ENCODE assay signal across 28 mouse cellular contexts in genomic region chr3:51631971-51632370, GRCm38 (mm10). TPM values are rescaled to one million over a fixed set of nuclear protein-coding genes. Genes with fewer than 3 reads are reported as not detected.
"Had no signal": no experiment of that assay in that cellular context is flagged by ENCODE, and none has a peak within 500 bp of the region (broad histone marks: within the 10 kb centered on the region; RNA-seq: fewer than 3 reads in every experiment).

No protein-coding gene starts in this region.

- H3K27ac ChIP-seq: kidney, postnatal 0 days; layer of hippocampus, adult 2 months; limb, embryonic 10.5 days; limb, embryonic 13.5 days; liver, embryonic 12.5 days; liver, embryonic 15.5 days; lung, embryonic 15.5 days; midbrain, embryonic 10.5 days; midbrain, embryonic 13.5 days; neural tube, embryonic 12.5 days; neural tube, embryonic 15.5 days; stomach, postnatal 0 days had no signal

- DNase-seq: kidney, postnatal 25 days; layer of hippocampus, adult 9-11 months; liver; lung, adult 18-20 months; lung, postnatal 10 days; lung, postnatal 36 days; right cerebral cortex, adult 18-20 months; right cerebral cortex, postnatal 14 days; right cerebral cortex, postnatal 4 days; thymus, adult 2 months; thymus, postnatal 14 days; thymus, postnatal 4 days had no signal

- H3K4me3 ChIP-seq: layer of hippocampus, adult 2 months; limb, embryonic 10.5 days; limb, embryonic 13.5 days; liver, embryonic 12.5 days; liver, embryonic 15.5 days; lung, embryonic 15.5 days; megakaryocyte, embryonic 14.5 days; midbrain, embryonic 10.5 days; midbrain, embryonic 13.5 days; neural tube, embryonic 12.5 days; neural tube, embryonic 15.5 days had no signal

- H3K4me1 ChIP-seq: liver, embryonic 12.5 days; liver, embryonic 15.5 days; lung, embryonic 15.5 days; midbrain, embryonic 13.5 days; neural tube, embryonic 12.5 days; neural tube, embryonic 15.5 days had no signal

- ATAC-seq: liver, embryonic 12.5 days; midbrain, embryonic 13.5 days had no signal

- H3K9me3 ChIP-seq: limb, embryonic 10.5 days; liver, embryonic 15.5 days; midbrain, embryonic 13.5 days had no signal

- H3K4me2 ChIP-seq: limb, embryonic 13.5 days; liver, embryonic 12.5 days; liver, embryonic 15.5 days; lung, embryonic 15.5 days; midbrain, embryonic 13.5 days; neural tube, embryonic 12.5 days; neural tube, embryonic 15.5 days had no signal

- H3K27me3 ChIP-seq: limb, embryonic 13.5 days; liver, embryonic 12.5 days; liver, embryonic 15.5 days; lung, embryonic 15.5 days; midbrain, embryonic 13.5 days; neural tube, embryonic 12.5 days; neural tube, embryonic 15.5 days had no signal

- H3K9ac ChIP-seq: limb, embryonic 13.5 days; liver, embryonic 12.5 days; liver, embryonic 15.5 days; lung, embryonic 15.5 days; midbrain, embryonic 13.5 days; neural tube, embryonic 12.5 days; neural tube, embryonic 15.5 days had no signal

- H3K36me3 ChIP-seq: limb, embryonic 10.5 days; limb, embryonic 13.5 days; liver, embryonic 12.5 days; liver, embryonic 15.5 days; lung, embryonic 15.5 days; midbrain, embryonic 10.5 days; midbrain, embryonic 13.5 days; neural tube, embryonic 12.5 days; neural tube, embryonic 15.5 days had no signal

RNA-seq across cellular contexts. Expression of gene Mgst2, which starts 28.2 kb away (rescaled TPM):
- total RNA-seq: layer of hippocampus, adult 2 months; layer of hippocampus, postnatal 25 days; left cerebral cortex, adult 18-20 months; left cerebral cortex, postnatal 25 days had no signal
